Mouse (Mus musculus) lung, embryonic 16.5 days (tissue): ENCODE data around the gene Hdgfl3. TPM values are rescaled to one million over a fixed set of nuclear protein-coding genes. Genes with fewer than 3 reads are reported as not detected.

ENCODE experiments used
- ATAC-seq: fragments of 200-750 bp; cut with Nextera tagmentation; 2 replicates; pipeline ENCODE4 v1.8.0; 2017; ENCODE audit warnings: low read depth, mild to moderate bottlenecking, moderate library complexity
- H3K27ac ChIP-seq: fragments of 300-500 bp; sonication (generic); 2 replicates; pipeline ENCODE4 v1.5.1; 2014; ENCODE audit warnings: mild to moderate bottlenecking, control low read depth, low read length
- H3K27me3 ChIP-seq: fragments of 300-500 bp; sonication (generic); 2 replicates; pipeline ENCODE4 v1.6.1; 2014; ENCODE audit warnings: low read depth, low read length, mixed read lengths; ENCODE audit not compliant: control insufficient read depth, insufficient read depth
- H3K36me3 ChIP-seq: fragments of 300-500 bp; sonication (generic); 2 replicates; pipeline ENCODE4 v1.6.1; 2014; ENCODE audit warnings: low read length; ENCODE audit not compliant: control insufficient read depth, insufficient read depth
- H3K4me1 ChIP-seq: fragments of 300-500 bp; sonication (generic); replicated peaks from 2 replicates; pipeline ENCODE4 v1.6.1; 2014; ENCODE audit warnings: low read length, mixed read lengths; ENCODE audit not compliant: control insufficient read depth, insufficient read depth
- H3K4me2 ChIP-seq: fragments of 300-500 bp; sonication (generic); 2 replicates; pipeline ENCODE4 v1.6.1; 2014; ENCODE audit warnings: low read depth, low read length, control low read depth
- H3K4me3 ChIP-seq: fragments of 300-500 bp; sonication (generic); 2 replicates; pipeline ENCODE4 v1.5.1; 2014; ENCODE audit warnings: mild to moderate bottlenecking, low read length, control low read depth
- H3K9ac ChIP-seq: fragments of 300-500 bp; sonication (generic); 2 replicates; pipeline ENCODE4 v1.6.1; 2014; ENCODE audit warnings: low read length, control low read depth
- H3K9me3 ChIP-seq: fragments of 300-500 bp; sonication (generic); 2 replicates; pipeline ENCODE4 v1.6.1; 2016; ENCODE audit warnings: low read length; ENCODE audit not compliant: control insufficient read depth
- WGBS: fragments of 180-500 bp; shearing (Covaris S2); extraction: QIAGEN DNeasy Blood & Tissue Kit; methylation state at CpG from one replicate; pipeline ENCODE4 v1.1.7; 2014; 5-methylcytosine and 5-hydroxymethylcytosine counted together
- polyA plus RNA-seq: library from polyadenylated mRNA; unstranded; fragments of >200 nt; fragmentation: Nextera tagmentation; extraction: Ambion mirVana; gene quantifications from 2 replicates; pipeline ENCODE4 v1.2.1, GENCODE M21; 2015

The Hdgfl3 gene
- polyA plus RNA-seq, 1 experiment from 2014 or later = 7.4 TPM

GRCm38 (mm10) chr7:81874636-81875035, 59.6 kb downstream of the Hdgfl3 start:
- no peak overlapping the region for H3K4me2 ChIP-seq
- ATAC-seq = no peak
- H3K4me3 ChIP-seq = no peak overlapping the region
- H3K9ac ChIP-seq = no peak overlapping the region
- peaks cover 11% of the 10 kb centered on the region for H3K4me1 ChIP-seq
- WGBS = 58% methylated on average over 6 of the region's 6 CpGs
- no peaks in the 10 kb centered on the region for H3K36me3 ChIP-seq
- H3K27ac ChIP-seq = no peak overlapping the region
- no peaks in the 10 kb centered on the region for H3K27me3 ChIP-seq
- no peaks in the 10 kb centered on the region for H3K9me3 ChIP-seq

GRCm38 (mm10) chr7:81873807-81874206, 60.5 kb downstream of the Hdgfl3 start:
- no peak for ATAC-seq
- WGBS = 13% methylated on average over 1 of the region's 1 CpGs
- Histone ChIP-seq H3K36me3 (no peaks in the 10 kb centered on the region), H3K4me3 (no peak overlapping the region), H3K4me2 (no peak overlapping the region), H3K27me3 (no peaks in the 10 kb centered on the region), H3K4me1 (peaks cover 11% of the 10 kb centered on the region), H3K27ac (no peak overlapping the region), H3K9ac (no peak overlapping the region), H3K9me3 (no peaks in the 10 kb centered on the region)

- Histone ChIP-seq H3K9me3 (no peaks in the 10 kb centered on the region), H3K4me3 (no peak overlapping the region), H3K27me3 (no peaks in the 10 kb centered on the region), H3K27ac (no peak overlapping the region), H3K36me3 (no peaks in the 10 kb centered on the region), H3K4me1 (peaks cover 11% of the 10 kb centered on the region), H3K4me2 (no peak overlapping the region), H3K9ac (no peak overlapping the region)
- WGBS = 32% methylated on average over 13 of the region's 13 CpGs
- ATAC-seq = peak; percentile 72
Observed at GRCm38 (mm10) chr7:81872493-81873013, 61.7 kb downstream of the Hdgfl3 start.

GRCm38 (mm10) chr7:81868158-81868557, 66.1 kb downstream of the Hdgfl3 start:
- 25% methylated on average over 6 of the region's 6 CpGs for WGBS
- peak; percentile 68 for ATAC-seq
- no peak overlapping the region for H3K27ac ChIP-seq
- no peaks in the 10 kb centered on the region for H3K36me3 ChIP-seq
- H3K4me2 ChIP-seq = no peak overlapping the region
- H3K4me1 ChIP-seq = peaks cover 7% of the 10 kb centered on the region
- H3K9me3 ChIP-seq = no peaks in the 10 kb centered on the region
- H3K4me3 ChIP-seq = no peak overlapping the region
- H3K27me3 ChIP-seq = no peaks in the 10 kb centered on the region
- H3K9ac ChIP-seq = no peak overlapping the region

- Histone ChIP-seq H3K36me3 (no peaks in the 10 kb centered on the region), H3K27me3 (no peaks in the 10 kb centered on the region; the same call in 1 of the 2 replicates), H3K4me3 (no peak overlapping the region), H3K4me1 (no peaks in the 10 kb centered on the region), H3K9me3 (no peaks in the 10 kb centered on the region), H3K4me2 (no peak overlapping the region), H3K9ac (no peak overlapping the region), H3K27ac (no peak overlapping the region)
- no peak for ATAC-seq
- WGBS = 71% methylated on average over 9 of the region's 9 CpGs
Observed at GRCm38 (mm10) chr7:81867231-81867930, 66.9 kb downstream of the Hdgfl3 start.

GRCm38 (mm10) chr7:81865937-81866336, 68.3 kb downstream of the Hdgfl3 start:
- H3K4me2 ChIP-seq = no peak overlapping the region
- H3K36me3 ChIP-seq = no peaks in the 10 kb centered on the region
- no peaks in the 10 kb centered on the region for H3K4me1 ChIP-seq
- H3K9me3 ChIP-seq = no peaks in the 10 kb centered on the region
- no peaks in the 10 kb centered on the region; the same call in 1 of the 2 replicates for H3K27me3 ChIP-seq
- H3K4me3 ChIP-seq = no peak overlapping the region
- no peak for ATAC-seq
- WGBS = 88% methylated on average over 6 of the region's 6 CpGs
- no peak overlapping the region for H3K9ac ChIP-seq
- H3K27ac ChIP-seq = no peak overlapping the region

GRCm38 (mm10) chr7:81864552-81864951, 69.7 kb downstream of the Hdgfl3 start:
- ATAC-seq = no peak
- 87% methylated on average over 6 of the region's 6 CpGs for WGBS
- Histone ChIP-seq H3K27me3 (peaks cover 7% of the 10 kb centered on the region), H3K4me2 (no peak overlapping the region), H3K9ac (no peak overlapping the region), H3K4me3 (no peak overlapping the region), H3K4me1 (peaks cover 2% of the 10 kb centered on the region; the same call in 1 of the 2 replicates), H3K9me3 (no peaks in the 10 kb centered on the region), H3K36me3 (no peaks in the 10 kb centered on the region), H3K27ac (no peak overlapping the region)

GRCm38 (mm10) chr7:81862587-81863583, 71.4 kb downstream of the Hdgfl3 start:
- peak; percentile 24 for ATAC-seq
- H3K4me3 ChIP-seq = no peak overlapping the region

GRCm38 (mm10) chr7:81861921-81862320, 72.4 kb downstream of the Hdgfl3 start:
- WGBS = 59% methylated on average over 4 of the region's 4 CpGs
- Histone ChIP-seq H3K36me3 (no peaks in the 10 kb centered on the region), H3K4me3 (no peak overlapping the region), H3K27ac (no peak overlapping the region), H3K4me1 (peaks cover 2% of the 10 kb centered on the region; the same call in 1 of the 2 replicates), H3K4me2 (no peak overlapping the region), H3K9ac (no peak overlapping the region), H3K9me3 (no peaks in the 10 kb centered on the region), H3K27me3 (peaks cover 24% of the 10 kb centered on the region)
- ATAC-seq = no peak

More at GRCm38 (mm10) chr7:81862587-81863583, 71.4 kb downstream of the Hdgfl3 start:
- no peaks in the 10 kb centered on the region for H3K36me3 ChIP-seq
- no peaks in the 10 kb centered on the region for H3K9me3 ChIP-seq
- peaks cover 16% of the 10 kb centered on the region for H3K27me3 ChIP-seq
- H3K4me2 ChIP-seq = peak overlapping the region; percentile 19; the same call in 1 of the 2 replicates
- no peak overlapping the region for H3K9ac ChIP-seq
- 58% methylated on average over 23 of the region's 24 CpGs for WGBS
- H3K27ac ChIP-seq = peak overlapping the region; percentile 74
- peaks cover 2% of the 10 kb centered on the region; the same call in 1 of the 2 replicates for H3K4me1 ChIP-seq
